Mouse (Mus musculus): Measurements from ENCODE around the gene Fahd1. TPM values are rescaled to one million over a fixed set of nuclear protein-coding genes. Genes with fewer than 3 reads are reported as not detected.

Fahd1 gene
- total and polyA plus RNA-seq, 3 experiments: 5.2 to 8.0 (median 6.3) TPM

DNA sequence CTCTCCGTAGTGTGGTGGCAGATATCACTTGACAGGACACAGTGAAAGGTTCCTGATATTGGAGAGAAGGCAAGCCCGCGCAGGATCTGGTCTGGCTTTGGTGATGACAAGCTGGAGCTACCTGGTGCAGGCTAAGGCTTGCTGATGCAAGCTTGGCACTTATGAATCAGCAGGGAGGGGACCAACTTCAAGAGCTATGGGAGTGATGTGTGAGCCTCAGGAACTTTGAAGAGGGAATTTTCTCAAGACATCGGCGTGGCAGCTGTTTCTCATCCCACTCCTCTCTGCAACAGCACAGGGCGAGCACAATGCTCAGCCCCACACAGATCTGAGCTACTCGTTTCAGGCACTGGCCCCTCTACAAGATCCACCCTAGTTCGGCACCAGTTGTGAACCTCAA lies 10.3 kb downstream of the Fahd1 start, which contains the start of gene Hagh:
Hagh (plus strand) TSS at position 302 of the 400 bp plus-strand sequence.
- H3K4me2 ChIP-seq (ENCODE audit: insufficient read depth, low read depth, poor library complexity, severe bottlenecking): no peak within 1 kb of the TSS
- in situ Hi-C loops (cut with MboI; ENCODE audit: low pct_ligation_motif_present, low pct_unique_long_range_greater_than_20kb, low sequenced_read_pairs): no loop called here
- H3K4me1 ChIP-seq (ENCODE audit: control insufficient read depth in 1 of 2, insufficient read depth in 2 of 2): peaks cover 0 to 2% of the 10 kb centered on the region in 2 experiments; a peak in 1 of 4 replicates
- H3K4me3 ChIP-seq (replicated peaks in 1 of 3; ENCODE audit: low read depth in 2 of 3, low read length in 2 of 3, poor library complexity in 1 of 3): no peak within 1 kb of the TSS
- no peak for DNase-seq (ENCODE audit: extremely low read depth)
- H3K27me3 ChIP-seq (replicated peaks): peaks cover 19% of the 10 kb centered on the region
- H3K9me3 ChIP-seq (replicated peaks; ENCODE audit: low read length): no peaks in the 10 kb centered on the region
- TF ChIP-seq EP300 (IDR thresholded peaks at IDR 0.05; ENCODE audit: low read length) (no peak), SMC3 (IDR thresholded peaks at IDR 0.05; ENCODE audit: low read depth, low read length) (no peak), RCOR1 (conservative IDR thresholded peaks at IDR 0.05; ENCODE audit: low read depth, low read length) (no peak), MAFK (IDR thresholded peaks at IDR 0.05; ENCODE audit: insufficient replicate concordance, low read length) (no peak), PAX5 (IDR thresholded peaks at IDR 0.05; ENCODE audit: low read length) (no peak), MAZ (IDR thresholded peaks at IDR 0.05; ENCODE audit: low read depth, low read length) (no peak), MAX (IDR thresholded peaks at IDR 0.05; ENCODE audit: low read length) (no peak), ZMIZ1 (IDR thresholded peaks at IDR 0.05; ENCODE audit: low read depth, low read length) (no peak), HCFC1 (IDR thresholded peaks at IDR 0.05; ENCODE audit: low read depth, low read length) (no peak), ZC3H11A (IDR thresholded peaks at IDR 0.05; ENCODE audit: low read depth, low read length) (no peak), TCF12 (IDR thresholded peaks at IDR 0.05; ENCODE audit: low read depth, low read length) (no peak), USF1 (IDR thresholded peaks at IDR 0.05; ENCODE audit: low read depth, low read length) (no peak), ZKSCAN1 (IDR thresholded peaks at IDR 0.05; ENCODE audit: borderline replicate concordance, low read depth, low read length) (no peak), MYC (IDR thresholded peaks at IDR 0.05; ENCODE audit: low read depth, low read length) (no peak), JUND (conservative IDR thresholded peaks at IDR 0.05; ENCODE audit: low read depth, low read length) (no peak), ETS1 (conservative IDR thresholded peaks at IDR 0.05; ENCODE audit: low read depth, low read length) (no peak), ELF1 (IDR thresholded peaks at IDR 0.05; ENCODE audit: low read depth, low read length) (no peak)
- no peak within 1 kb of the TSS for H3K9ac ChIP-seq (ENCODE audit: insufficient read depth, low read depth)
- H3K27ac ChIP-seq (ENCODE audit: insufficient read depth, low read depth): no peak within 1 kb of the TSS
- H3K36me3 ChIP-seq (replicated peaks in 1 of 2; ENCODE audit: control insufficient read depth in 1 of 2, insufficient read depth in 1 of 2, low read length in 1 of 2): no peaks in the 10 kb centered on the region
- dilution Hi-C loops (cut with MboI; ENCODE audit: extremely low pct_ligation_motif_present, extremely low pct_unique_long_range_greater_than_20kb, low sequenced_read_pairs): no loop called here
- H3K79me2 ChIP-seq (replicated peaks; ENCODE audit: control insufficient read depth, extremely low read depth, insufficient read depth, poor library complexity, severe bottlenecking): no peaks in the 10 kb centered on the region

DNA sequence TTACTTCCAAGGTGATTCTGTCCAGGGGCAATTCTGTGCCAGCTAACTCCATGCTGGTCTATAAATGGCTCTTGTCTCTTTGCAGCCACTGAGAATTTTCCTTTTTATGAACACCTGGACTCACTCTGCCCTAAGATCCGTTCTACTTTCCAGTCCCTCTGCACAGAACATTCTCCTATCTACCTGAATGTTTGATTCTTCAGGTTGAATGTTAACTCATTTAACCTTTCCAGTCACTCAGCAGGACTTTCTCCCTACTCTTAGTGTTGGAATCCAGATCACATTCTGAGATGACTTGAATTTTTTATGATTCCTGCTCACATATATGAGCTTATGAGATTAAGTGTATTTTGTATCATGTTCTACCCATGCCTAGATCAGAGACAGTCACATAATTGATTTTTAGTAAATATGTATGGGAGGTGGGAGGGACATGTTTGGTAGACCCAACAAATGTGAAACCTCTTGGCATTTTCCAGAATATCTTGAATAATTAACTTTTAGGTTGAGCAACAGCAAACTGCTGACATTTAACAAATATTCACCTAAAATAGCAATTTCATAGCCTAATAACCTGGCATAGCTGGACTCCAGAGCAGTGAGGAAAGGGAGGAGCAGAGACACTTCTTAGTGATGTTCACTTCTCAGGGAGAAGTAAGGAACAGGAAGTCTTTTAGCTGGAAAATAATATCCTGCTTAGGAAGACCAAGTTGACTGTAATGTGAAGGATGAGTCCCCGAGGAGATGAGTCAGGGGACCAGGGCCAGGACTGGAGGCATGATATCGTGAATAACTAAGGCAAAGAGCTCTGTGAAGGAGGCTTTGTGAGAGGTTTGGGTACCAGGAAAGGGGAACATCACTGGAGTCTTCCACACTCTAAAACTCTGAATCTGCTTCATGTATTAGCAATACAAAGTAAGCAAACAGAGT lies 28.5 kb downstream of the Fahd1 start:
- Histone ChIP-seq H3K9ac (ENCODE audit: insufficient read depth, low read depth) (no peak overlapping the region), H3K4me2 (ENCODE audit: insufficient read depth, low read depth, poor library complexity, severe bottlenecking) (no peak overlapping the region), H3K9me3 (replicated peaks; ENCODE audit: low read length) (no peaks in the 10 kb centered on the region), H3K79me2 (replicated peaks; ENCODE audit: control insufficient read depth, extremely low read depth, insufficient read depth, poor library complexity, severe bottlenecking) (no peaks in the 10 kb centered on the region), H3K36me3 (replicated peaks in 1 of 2; ENCODE audit: control insufficient read depth in 1 of 2, insufficient read depth in 1 of 2, low read length in 1 of 2) (no peaks in the 10 kb centered on the region), H3K27ac (ENCODE audit: insufficient read depth, low read depth) (no peak overlapping the region), H3K4me1 (ENCODE audit: control insufficient read depth in 1 of 2, insufficient read depth in 2 of 2) (0 out of 4 replicates have a peak, but pooled peaks cover 0 to 3% of the 10 kb centered on the region in 2 experiments), H3K27me3 (replicated peaks) (peaks cover 33% of the 10 kb centered on the region), H3K4me3 (replicated peaks in 1 of 3; ENCODE audit: low read depth in 2 of 3, low read length in 2 of 3, poor library complexity in 1 of 3) (no peak overlapping the region)
- in situ Hi-C loops (cut with MboI; ENCODE audit: low pct_ligation_motif_present, low pct_unique_long_range_greater_than_20kb, low sequenced_read_pairs) (no loop called here), dilution Hi-C loops (cut with MboI; ENCODE audit: extremely low pct_ligation_motif_present, extremely low pct_unique_long_range_greater_than_20kb, low sequenced_read_pairs) (no loop called here)
- DNase-seq (ENCODE audit: extremely low read depth): no peak
- no peak for TF ChIP-seq MYC (IDR thresholded peaks at IDR 0.05; ENCODE audit: low read depth, low read length)

Measured in CH12.LX (cell line).